Mouse (Mus musculus) macrophage (primary cell): ENCODE results near the gene Aqr. TPM values are rescaled to one million over a fixed set of nuclear protein-coding genes. Genes with fewer than 3 reads are reported as not detected.
"Not testable (repeated sequence)": the region's sequence is repeated elsewhere in the genome, so short reads cannot be mapped to it uniquely, and the experiment has no call there.

Experiments
- H3K27ac ChIP-seq: fragments of 350-480 bp; formaldehyde crosslinking; 2 replicates; pipeline ENCODE4 v1.9.0; 2021
- H3K36me3 ChIP-seq: fragments of 350-480 bp; formaldehyde crosslinking; 2 replicates; pipeline ENCODE4 v1.9.0; 2021; ENCODE audit errors: inconsistent target
- H3K4me3 ChIP-seq: fragments of 350-480 bp; formaldehyde crosslinking; 2 replicates; pipeline ENCODE4 v1.9.0; 2021; ENCODE audit errors: inconsistent target
- H3K79me2 ChIP-seq: fragments of 350-480 bp; formaldehyde crosslinking; 2 replicates; pipeline ENCODE4 v1.9.0; 2021; ENCODE audit errors: inconsistent target
- WGBS: methylation state at CpG from one replicate; pipeline ENCODE4 v1.1.7; 2026; ENCODE audit warnings: inconsistent platforms; ENCODE audit not compliant: missing documents; 5-methylcytosine and 5-hydroxymethylcytosine counted together
- polyA plus RNA-seq: library from polyadenylated mRNA; stranded (reverse); fragments of 250-400 nt; gene quantifications from 3 replicates; pipeline ENCODE4 v1.2.4, GENCODE M21; 2018; ENCODE audit warnings: inconsistent platforms
- total RNA-seq, 78 experiments: library from RNA; depleted of rRNA; stranded (reverse); fragments of 250-400 nt; gene quantifications; 1 replicate in 9 of 78; 2 replicates in 24 of 78; 3 replicates in 43 of 78; 4 replicates in 2 of 78; pipeline ENCODE4 v1.2.4; 2018; ENCODE audit warnings: inconsistent platforms in 56 of 78

Aqr gene
- 10 to 100 TPM; 25.8 to 90.1 (median 66.7) TPM for total RNA-seq (2018; cell fraction: chromatin; rRNA removed)
- total RNA-seq (2018; cell fraction: cytosol; rRNA removed) = 10 to 100 TPM; 27.6 to 44.6 (median 36.7) TPM
- 10 to 100 TPM; 22.0 to 70.4 (median 38.6) TPM for total RNA-seq (2018; cell fraction: nucleus; rRNA removed)
- 29.9 to 41.1 TPM (median 39.6 TPM) in 3 replicates for polyA plus RNA-seq

GRCm38 (mm10) chr2:114186924-114187323 is at the start of gene Aqr:
Aqr (minus strand) TSS chr2:114187024.
- H3K4me3 ChIP-seq = not testable (repeated sequence)
- WGBS = no CpG with 5 or more reads among the region's 6 CpGs

GRCm38 (mm10) chr2:114236566-114236965 is 49.7 kb upstream of the Aqr start:
- WGBS = 92% methylated on average over 1 of the region's 1 CpGs
- Histone ChIP-seq H3K36me3 (no peaks in the 10 kb centered on the region), H3K4me3 (no peak overlapping the region), H3K27ac (no peak overlapping the region), H3K79me2 (no peaks in the 10 kb centered on the region)

More at GRCm38 (mm10) chr2:114186924-114187323, at the start of gene Aqr:
- not testable (repeated sequence) for H3K36me3 ChIP-seq, H3K27ac ChIP-seq, H3K79me2 ChIP-seq

GRCm38 (mm10) chr2:114235584-114235983 is 48.8 kb upstream of the Aqr start:
- WGBS = 85% methylated on average over 3 of the region's 3 CpGs
- no peak overlapping the region for H3K27ac ChIP-seq
- H3K36me3 ChIP-seq = no peaks in the 10 kb centered on the region
- no peaks in the 10 kb centered on the region for H3K79me2 ChIP-seq
- H3K4me3 ChIP-seq = no peak overlapping the region

- Histone ChIP-seq H3K27ac (no peak overlapping the region), H3K36me3 (no peaks in the 10 kb centered on the region), H3K79me2 (no peaks in the 10 kb centered on the region), H3K4me3 (no peak overlapping the region)
- WGBS = 79% methylated on average over 2 of the region's 2 CpGs
These were observed 44.4 kb upstream of the Aqr start for GRCm38 (mm10) chr2:114231248-114231647.

- no peak overlapping the region for H3K4me3 ChIP-seq
- 85% methylated on average over 2 of the region's 2 CpGs for WGBS
- H3K79me2 ChIP-seq = no peaks in the 10 kb centered on the region
These were observed 41.8 kb upstream of the Aqr start for GRCm38 (mm10) chr2:114228672-114229071.

GRCm38 (mm10) chr2:114205036-114205435 is 18.2 kb upstream of the Aqr start:
- no peak overlapping the region for H3K27ac ChIP-seq
- H3K79me2 ChIP-seq = peaks cover 11% of the 10 kb centered on the region; the same call in 1 of the 2 replicates
- H3K4me3 ChIP-seq = no peak overlapping the region
- no peaks in the 10 kb centered on the region for H3K36me3 ChIP-seq
- 73% methylated on average over 6 of the region's 6 CpGs for whole genome bisulfite sequencing

More at GRCm38 (mm10) chr2:114228672-114229071, 41.8 kb upstream of the Aqr start:
- Histone ChIP-seq H3K36me3 (no peaks in the 10 kb centered on the region), H3K27ac (no peak overlapping the region)

GRCm38 (mm10) chr2:114201574-114201973 is 14.8 kb upstream of the Aqr start:
- Histone ChIP-seq H3K36me3 (0 out of 2 replicates have a peak, but pooled peaks cover 6% of the 10 kb centered on the region), H3K4me3 (peak overlapping the region; percentile 81), H3K27ac (no peak overlapping the region), H3K79me2 (peaks cover 34% of the 10 kb centered on the region)
- WGBS = 49% methylated on average over 4 of the region's 4 CpGs

GRCm38 (mm10) chr2:114200932-114201559 is 14.2 kb upstream of the Aqr start, which contains the start of gene Zfp770:
Zfp770 (minus strand) TSS chr2:114201469.
- Histone ChIP-seq H3K4me3 (peak within 1 kb of the TSS; percentile 81), H3K27ac (peak within 1 kb of the TSS; percentile 39), H3K79me2 (peaks cover 34% of the 10 kb centered on the region), H3K36me3 (peaks cover 9% of the 10 kb centered on the region; the same call in 1 of the 2 replicates)
- 0% methylated on average over 36 of the region's 36 CpGs for WGBS

GRCm38 (mm10) chr2:114196421-114196820 is 9.6 kb upstream of the Aqr start:
- 92% methylated on average over 5 of the region's 5 CpGs for WGBS
- Histone ChIP-seq H3K27ac (no peak overlapping the region), H3K4me3 (no peak overlapping the region), H3K36me3 (peaks cover 12% of the 10 kb centered on the region; the same call in 1 of the 2 replicates), H3K79me2 (peaks cover 34% of the 10 kb centered on the region)

GRCm38 (mm10) chr2:114177802-114178733 is 8.8 kb downstream of the Aqr start:
- H3K36me3 ChIP-seq = no peaks in the 10 kb centered on the region

GRCm38 (mm10) chr2:114174651-114175484 is 12.0 kb downstream of the Aqr start:
- WGBS = 1% methylated on average over 44 of the region's 44 CpGs
- H3K79me2 ChIP-seq = peaks cover 36% of the 10 kb centered on the region
- H3K4me3 ChIP-seq = peak overlapping the region; percentile 91
- H3K27ac ChIP-seq = no peak overlapping the region
- peaks cover 6% of the 10 kb centered on the region; the same call in 1 of the 2 replicates for H3K36me3 ChIP-seq

More at GRCm38 (mm10) chr2:114177802-114178733, 8.8 kb downstream of the Aqr start:
- no peak overlapping the region for H3K27ac ChIP-seq
- peaks cover 20% of the 10 kb centered on the region for H3K79me2 ChIP-seq
- no peak overlapping the region for H3K4me3 ChIP-seq
- 85% methylated on average over 4 of the region's 4 CpGs for WGBS

GRCm38 (mm10) chr2:114173248-114173647 is 13.6 kb downstream of the Aqr start:
- Histone ChIP-seq H3K79me2 (peaks cover 36% of the 10 kb centered on the region), H3K4me3 (no peak overlapping the region), H3K27ac (no peak overlapping the region), H3K36me3 (peaks cover 6% of the 10 kb centered on the region; the same call in 1 of the 2 replicates)

GRCm38 (mm10) chr2:114167837-114168236 is 19.0 kb downstream of the Aqr start:
- Histone ChIP-seq H3K27ac (no peak overlapping the region), H3K36me3 (peaks cover 33% of the 10 kb centered on the region), H3K4me3 (no peak overlapping the region), H3K79me2 (peaks cover 14% of the 10 kb centered on the region)

GRCm38 (mm10) chr2:114161978-114162377 is 24.8 kb downstream of the Aqr start:
- no peaks in the 10 kb centered on the region for H3K79me2 ChIP-seq

More at GRCm38 (mm10) chr2:114161978-114162377, 24.8 kb downstream of the Aqr start:
- WGBS = 100% methylated on average over 1 of the region's 1 CpGs
- Histone ChIP-seq H3K36me3 (peaks cover 59% of the 10 kb centered on the region; the same call in 1 of the 2 replicates), H3K4me3 (no peak overlapping the region), H3K27ac (no peak overlapping the region)
